Mouse (Mus musculus) kidney, embryonic 15.5 days (tissue): ENCODE data around the gene Lce3b. TPM values are rescaled to one million over a fixed set of nuclear protein-coding genes. Genes with fewer than 3 reads are reported as not detected.

ENCODE experiments used
- ATAC-seq: fragments of 200-750 bp; cut with Nextera tagmentation; replicated peaks from 2 replicates; pipeline ENCODE4 v1.8.0; 2017; ENCODE audit warnings: moderate TSS enrichment; ENCODE audit not compliant: low FRiP score
- H3K27ac ChIP-seq: fragments of 300-500 bp; sonication (generic); 2 replicates; pipeline ENCODE4 v1.5.1; 2015; ENCODE audit warnings: mild to moderate bottlenecking, inconsistent platforms
- H3K27me3 ChIP-seq: fragments of 300-500 bp; sonication (generic); 2 replicates; pipeline ENCODE4 v1.6.1; 2015; ENCODE audit warnings: inconsistent platforms
- H3K36me3 ChIP-seq: fragments of 300-500 bp; sonication (generic); 2 replicates; pipeline ENCODE4 v1.6.1; 2015; ENCODE audit warnings: inconsistent platforms
- H3K4me1 ChIP-seq: fragments of 300-500 bp; sonication (generic); 2 replicates; pipeline ENCODE4 v1.6.1; 2015; ENCODE audit warnings: inconsistent platforms
- H3K4me2 ChIP-seq: fragments of 300-500 bp; sonication (generic); 2 replicates; pipeline ENCODE4 v1.6.1; 2015; ENCODE audit warnings: moderate library complexity, mild to moderate bottlenecking, inconsistent platforms
- H3K4me3 ChIP-seq: fragments of 300-500 bp; sonication (generic); replicated peaks from 2 replicates; pipeline ENCODE4 v1.5.1; 2015; ENCODE audit warnings: mild to moderate bottlenecking, inconsistent platforms
- H3K9ac ChIP-seq: fragments of 300-500 bp; sonication (generic); 2 replicates; pipeline ENCODE4 v1.6.1; 2015; ENCODE audit warnings: mild to moderate bottlenecking, inconsistent platforms
- H3K9me3 ChIP-seq: fragments of 300-500 bp; sonication (generic); replicated peaks from 2 replicates; pipeline ENCODE4 v1.6.1; 2016; ENCODE audit warnings: inconsistent platforms
- WGBS: fragments of 180-500 bp; shearing (Covaris S2); methylation state at CpG from one replicate; pipeline ENCODE4 v1.1.7; 2015; ENCODE audit warnings: mixed read lengths; 5-methylcytosine and 5-hydroxymethylcytosine counted together
- polyA plus RNA-seq: library from polyadenylated mRNA; unstranded; fragments of >200 nt; fragmentation: Nextera tagmentation; extraction: Ambion mirVana; gene quantifications from 2 replicates; pipeline ENCODE4 v1.2.1, GENCODE M21; 2015

Lce3b gene
- polyA plus RNA-seq, result not detected in 2 replicates

DNA sequence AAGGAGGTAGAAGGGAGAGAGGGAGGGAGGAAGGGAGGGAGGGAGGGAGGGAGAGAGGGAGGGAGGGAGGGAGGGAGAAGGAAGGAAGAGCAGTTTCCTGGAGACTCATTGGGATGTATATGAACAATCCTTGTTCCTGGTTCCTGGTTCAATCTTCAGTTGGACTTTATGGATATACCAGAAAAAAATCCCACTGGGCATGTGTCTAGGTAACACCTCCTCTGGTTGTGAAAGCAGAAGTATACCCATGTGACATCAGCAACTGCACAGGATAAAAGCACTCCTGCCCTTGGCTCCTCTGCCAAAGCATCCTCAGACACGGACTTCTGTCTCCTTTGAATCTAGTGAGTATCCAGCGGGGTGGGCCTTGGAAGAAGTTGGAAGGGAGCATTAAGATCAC is at the start of gene Lce3b:
Gene Lce3b (plus strand): TSS at position 301 of the 400 bp plus-strand sequence.
- no peaks in the 10 kb centered on the region for H3K4me1 ChIP-seq
- H3K9ac ChIP-seq, result no peak within 1 kb of the TSS
- no peak within 1 kb of the TSS for H3K27ac ChIP-seq
- no peak within 1 kb of the TSS for H3K4me3 ChIP-seq
- no peak for ATAC-seq
- H3K9me3 ChIP-seq, result no peaks in the 10 kb centered on the region
- WGBS, result 60% methylated on average over 2 of the region's 2 CpGs
- H3K27me3 ChIP-seq, result no peaks in the 10 kb centered on the region
- H3K4me2 ChIP-seq, result no peak within 1 kb of the TSS
- no peaks in the 10 kb centered on the region for H3K36me3 ChIP-seq

DNA sequence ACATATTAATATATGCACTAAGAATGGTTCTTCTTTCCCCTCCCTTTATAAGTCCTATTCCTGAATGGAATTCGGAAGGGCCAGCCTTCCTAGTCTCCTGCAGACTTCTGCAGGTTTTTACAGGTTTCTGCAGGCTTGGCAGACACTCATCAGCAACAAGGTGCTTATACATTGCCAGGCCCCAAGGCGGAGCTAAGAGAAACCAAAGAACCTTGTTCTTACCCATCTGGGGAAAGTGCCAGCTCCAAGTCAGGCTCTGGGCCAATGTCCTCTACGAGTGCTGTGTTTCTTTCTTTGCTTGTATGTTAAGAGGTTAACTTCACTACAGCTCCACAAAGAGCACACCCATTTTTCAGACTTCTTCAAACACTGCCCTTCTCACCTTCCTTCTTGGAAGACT is 38.7 kb upstream of the Lce3b start:
- Histone ChIP-seq H3K36me3 (no peaks in the 10 kb centered on the region), H3K27me3 (no peaks in the 10 kb centered on the region), H3K4me2 (no peak overlapping the region), H3K27ac (no peak overlapping the region), H3K9me3 (no peaks in the 10 kb centered on the region), H3K4me3 (no peak overlapping the region), H3K9ac (no peak overlapping the region), H3K4me1 (no peaks in the 10 kb centered on the region)
- 77% methylated on average over 3 of the region's 3 CpGs for WGBS
- no peak for ATAC-seq

DNA sequence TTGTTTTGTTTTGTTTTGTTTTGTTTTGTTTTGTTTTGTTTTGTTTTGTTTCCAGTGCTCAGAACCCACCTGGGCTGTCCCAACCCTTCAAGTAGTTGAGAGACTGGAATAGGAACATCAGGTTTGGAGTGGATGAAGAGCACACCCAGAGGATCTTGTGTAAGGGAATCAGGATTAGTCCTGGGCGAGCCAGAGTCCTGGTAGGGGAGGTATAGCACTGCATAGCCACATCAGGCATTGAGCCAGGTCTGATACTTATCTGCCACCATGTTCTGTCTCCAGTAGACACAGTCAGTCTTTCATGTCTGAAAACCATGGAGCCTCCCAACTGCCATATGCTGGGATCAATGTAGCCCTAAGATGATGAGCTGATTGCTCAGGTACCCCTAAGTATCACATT is 38.3 kb upstream of the Lce3b start:
- Histone ChIP-seq H3K9ac (no peak overlapping the region), H3K9me3 (no peaks in the 10 kb centered on the region), H3K4me1 (no peaks in the 10 kb centered on the region), H3K4me3 (no peak overlapping the region), H3K4me2 (no peak overlapping the region), H3K27ac (no peak overlapping the region), H3K27me3 (no peaks in the 10 kb centered on the region), H3K36me3 (no peaks in the 10 kb centered on the region)
- WGBS, result 65% methylated on average over 1 of the region's 1 CpGs
- ATAC-seq, result no peak

DNA sequence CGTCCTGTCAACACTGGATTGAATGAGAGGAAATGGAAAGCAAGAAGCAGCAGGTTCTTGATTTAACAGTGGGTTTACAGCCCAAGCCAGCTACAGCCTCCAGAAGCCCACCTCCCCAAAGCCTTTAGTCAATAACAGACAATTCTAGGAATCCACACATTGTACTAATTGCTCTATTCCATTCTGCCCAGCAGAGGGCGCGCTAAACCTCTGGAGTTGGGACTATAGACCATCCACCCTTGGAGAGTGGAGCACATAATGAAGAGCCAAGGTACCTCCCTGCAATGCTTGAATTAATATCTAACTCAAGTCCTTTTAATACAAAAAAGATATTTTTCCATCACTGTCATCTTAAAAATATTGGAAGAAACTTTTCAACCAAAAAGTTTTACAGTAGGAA is 29.8 kb upstream of the Lce3b start:
- WGBS, result 25% methylated on average over 3 of the region's 3 CpGs

GRCm38 (mm10) chr3:92903640-92904039 is 29.1 kb upstream of the Lce3b start:
- no peaks in the 10 kb centered on the region for H3K27me3 ChIP-seq
- 31% methylated on average over 4 of the region's 4 CpGs for WGBS
- no peak for ATAC-seq
- H3K9me3 ChIP-seq, result no peaks in the 10 kb centered on the region
- H3K4me1 ChIP-seq, result no peaks in the 10 kb centered on the region
- no peak overlapping the region for H3K27ac ChIP-seq
- no peaks in the 10 kb centered on the region for H3K36me3 ChIP-seq
- no peak overlapping the region for H3K4me2 ChIP-seq
- no peak overlapping the region for H3K9ac ChIP-seq
- H3K4me3 ChIP-seq, result no peak overlapping the region

More for the DNA sequence above, 29.8 kb upstream of the Lce3b start:
- H3K4me1 ChIP-seq, result no peaks in the 10 kb centered on the region
- no peaks in the 10 kb centered on the region for H3K36me3 ChIP-seq
- H3K9ac ChIP-seq, result no peak overlapping the region
- H3K27me3 ChIP-seq, result no peaks in the 10 kb centered on the region
- no peak overlapping the region for H3K27ac ChIP-seq
- 0 out of 2 replicates have a peak, but pooled peaks have one; percentile 62 for ATAC-seq
- H3K4me2 ChIP-seq, result no peak overlapping the region
- H3K4me3 ChIP-seq, result no peak overlapping the region
- no peaks in the 10 kb centered on the region for H3K9me3 ChIP-seq

DNA sequence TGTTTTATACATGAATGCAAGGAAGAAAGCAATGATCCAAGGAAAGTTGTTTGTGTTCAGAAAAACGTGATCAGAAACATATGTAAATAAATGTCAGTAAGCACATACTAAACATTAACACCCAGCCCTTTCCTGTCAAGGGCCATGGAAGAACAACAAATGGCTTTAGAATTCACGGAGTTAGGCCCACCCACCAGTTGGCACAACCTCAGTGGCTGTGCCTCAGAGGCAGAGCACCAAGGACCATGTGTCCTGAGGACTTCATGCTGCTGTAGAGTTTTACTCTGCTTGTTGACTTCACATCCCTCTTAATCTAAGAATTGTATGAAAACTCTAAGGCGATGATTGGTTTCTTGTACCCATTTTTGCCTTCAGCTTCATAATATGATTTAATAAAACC is 27.6 kb upstream of the Lce3b start:
- Histone ChIP-seq H3K9ac (no peak overlapping the region), H3K4me2 (no peak overlapping the region), H3K4me3 (no peak overlapping the region), H3K36me3 (no peaks in the 10 kb centered on the region), H3K27me3 (no peaks in the 10 kb centered on the region), H3K4me1 (no peaks in the 10 kb centered on the region), H3K27ac (no peak overlapping the region), H3K9me3 (no peaks in the 10 kb centered on the region)
- no peak for ATAC-seq
- WGBS, result 45% methylated on average over 3 of the region's 3 CpGs

DNA sequence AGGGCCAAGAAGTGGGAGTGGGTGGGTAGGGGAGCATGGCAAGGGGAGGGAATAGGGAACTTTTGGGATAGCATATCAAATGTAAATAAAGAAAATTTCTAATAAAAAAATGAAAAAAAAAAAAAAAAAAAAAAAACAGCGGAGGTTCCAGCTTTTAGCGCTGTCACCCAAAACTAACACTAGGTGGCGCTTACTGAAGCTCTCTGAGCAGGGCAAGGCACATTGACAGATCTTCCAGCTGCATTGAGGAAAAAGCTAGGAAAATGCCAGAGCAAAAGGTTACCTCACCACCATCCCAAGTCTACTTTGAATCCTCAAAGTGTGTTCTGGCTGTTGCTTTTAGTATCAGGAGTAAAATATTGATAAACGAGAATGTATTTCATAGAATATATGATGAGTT is 25.2 kb upstream of the Lce3b start:
- 25% methylated on average over 4 of the region's 4 CpGs for WGBS
- Histone ChIP-seq H3K4me2 (no peak overlapping the region), H3K27me3 (no peaks in the 10 kb centered on the region), H3K9ac (no peak overlapping the region), H3K4me1 (no peaks in the 10 kb centered on the region), H3K27ac (no peak overlapping the region), H3K4me3 (no peak overlapping the region), H3K36me3 (no peaks in the 10 kb centered on the region), H3K9me3 (no peaks in the 10 kb centered on the region)
- no peak for ATAC-seq

GRCm38 (mm10) chr3:92920364-92920763 is 12.4 kb upstream of the Lce3b start:
- Histone ChIP-seq H3K9ac (no peak overlapping the region), H3K4me1 (no peaks in the 10 kb centered on the region), H3K36me3 (no peaks in the 10 kb centered on the region), H3K27me3 (no peaks in the 10 kb centered on the region), H3K4me3 (no peak overlapping the region), H3K4me2 (no peak overlapping the region), H3K9me3 (no peaks in the 10 kb centered on the region), H3K27ac (no peak overlapping the region)
- no peak for ATAC-seq
- 55% methylated on average over 4 of the region's 4 CpGs for WGBS

GRCm38 (mm10) chr3:92926130-92926529 is 6.6 kb upstream of the Lce3b start, which contains the start of gene Lce3a:
Gene Lce3a (minus strand): TSS chr3:92926230.
- Histone ChIP-seq H3K27me3 (no peaks in the 10 kb centered on the region), H3K27ac (no peak within 1 kb of the TSS), H3K36me3 (no peaks in the 10 kb centered on the region), H3K9me3 (no peaks in the 10 kb centered on the region), H3K4me1 (no peaks in the 10 kb centered on the region), H3K9ac (no peak within 1 kb of the TSS), H3K4me2 (no peak within 1 kb of the TSS), H3K4me3 (no peak within 1 kb of the TSS)
- 73% methylated on average over 2 of the region's 2 CpGs for WGBS
- ATAC-seq, result no peak

DNA sequence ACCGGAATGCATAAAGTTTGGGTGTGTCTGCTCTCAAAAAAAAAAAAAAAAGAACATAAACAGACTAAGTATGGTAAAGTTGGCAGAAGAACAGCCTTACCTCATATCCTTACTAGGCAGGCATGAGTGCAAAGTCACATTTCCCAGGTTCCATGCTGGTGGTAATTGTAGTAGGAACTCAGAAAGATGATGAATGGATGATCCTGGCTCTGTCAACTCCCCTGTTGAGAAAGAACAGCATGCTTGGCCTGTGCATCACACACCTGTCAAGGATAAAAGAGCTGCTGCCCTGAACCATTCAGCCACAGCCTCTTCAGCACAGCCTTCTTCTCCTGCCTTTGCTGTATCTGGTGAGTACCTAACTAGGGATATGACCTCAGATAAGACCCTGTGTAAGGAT is 11.4 kb downstream of the Lce3b start, which contains the start of gene Lce3c:
Gene Lce3c (plus strand): TSS at position 301 of the 400 bp plus-strand sequence.
- Histone ChIP-seq H3K4me2 (no peak within 1 kb of the TSS), H3K27me3 (no peaks in the 10 kb centered on the region), H3K9me3 (no peaks in the 10 kb centered on the region), H3K36me3 (no peaks in the 10 kb centered on the region), H3K9ac (no peak within 1 kb of the TSS), H3K27ac (no peak within 1 kb of the TSS), H3K4me3 (no peak within 1 kb of the TSS), H3K4me1 (no peaks in the 10 kb centered on the region)
- 91% methylated on average over 1 of the region's 1 CpGs for WGBS
- ATAC-seq, result no peak

DNA sequence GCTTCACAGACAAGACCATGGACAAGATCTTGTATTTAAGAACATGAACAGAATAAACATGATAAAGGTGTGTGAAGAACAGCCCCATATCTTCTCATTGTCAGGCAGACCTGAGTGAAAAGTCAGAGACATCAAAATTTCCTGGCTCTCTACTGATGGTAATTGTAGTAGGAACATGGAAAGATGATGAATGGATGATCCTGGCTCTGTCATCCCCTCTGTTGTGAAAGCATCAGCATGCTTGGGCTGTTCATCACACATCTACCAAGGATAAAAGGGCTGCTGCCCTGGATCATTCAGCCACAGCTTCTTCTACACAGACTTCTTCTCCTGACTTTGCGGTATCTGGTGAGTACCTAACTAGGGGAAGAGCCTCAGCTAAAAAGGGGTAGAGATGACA is 24.3 kb downstream of the Lce3b start, which contains the start of gene Lce3d:
Gene Lce3d (plus strand): TSS at position 301 of the 400 bp plus-strand sequence.
- Histone ChIP-seq H3K4me2 (no peak within 1 kb of the TSS), H3K9me3 (no peaks in the 10 kb centered on the region), H3K27me3 (no peaks in the 10 kb centered on the region), H3K27ac (no peak within 1 kb of the TSS), H3K4me3 (no peak within 1 kb of the TSS), H3K4me1 (no peaks in the 10 kb centered on the region), H3K36me3 (no peaks in the 10 kb centered on the region), H3K9ac (no peak within 1 kb of the TSS)
- 89% methylated on average over 1 of the region's 1 CpGs for WGBS
- no peak for ATAC-seq

DNA sequence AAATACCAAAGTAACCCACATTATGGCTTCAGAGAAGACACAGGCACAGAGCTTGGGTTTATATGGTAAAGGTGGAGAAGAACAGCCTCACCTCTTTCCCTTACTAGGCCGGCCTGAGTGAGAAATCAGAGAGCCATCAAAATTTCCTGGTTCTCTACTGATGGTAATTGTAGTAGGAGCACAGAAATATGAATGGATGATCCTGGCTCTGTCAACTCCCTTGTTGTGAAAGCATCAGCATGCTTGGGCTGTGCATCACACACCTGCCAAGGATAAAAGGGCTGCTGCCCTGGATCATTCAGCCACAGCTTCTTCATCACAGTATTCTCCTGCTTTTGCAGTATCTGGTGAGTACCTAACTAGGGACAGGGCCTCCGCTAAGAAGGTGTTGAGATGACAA is 34.0 kb downstream of the Lce3b start, which contains the start of gene Lce3e:
Gene Lce3e (plus strand): TSS at position 301 of the 400 bp plus-strand sequence.
- no peak within 1 kb of the TSS for H3K9ac ChIP-seq
- H3K4me1 ChIP-seq, result no peaks in the 10 kb centered on the region
- no peaks in the 10 kb centered on the region for H3K27me3 ChIP-seq
- H3K36me3 ChIP-seq, result no peaks in the 10 kb centered on the region
- no peaks in the 10 kb centered on the region; the same call in 1 of the 2 replicates for H3K9me3 ChIP-seq
- no peak within 1 kb of the TSS for H3K27ac ChIP-seq
- WGBS, result 89% methylated on average over 2 of the region's 2 CpGs
- no peak within 1 kb of the TSS for H3K4me2 ChIP-seq
- no peak within 1 kb of the TSS for H3K4me3 ChIP-seq
- ATAC-seq, result no peak

GRCm38 (mm10) chr3:92978484-92978883 is 45.7 kb downstream of the Lce3b start:
- H3K4me2 ChIP-seq, result no peak overlapping the region
- H3K27ac ChIP-seq, result no peak overlapping the region
- 76% methylated on average over 2 of the region's 2 CpGs for WGBS
- H3K27me3 ChIP-seq, result no peaks in the 10 kb centered on the region
- no peak overlapping the region for H3K4me3 ChIP-seq
- no peak for ATAC-seq
- H3K9me3 ChIP-seq, result no peaks in the 10 kb centered on the region
- no peaks in the 10 kb centered on the region for H3K4me1 ChIP-seq
- H3K9ac ChIP-seq, result no peak overlapping the region
- H3K36me3 ChIP-seq, result no peaks in the 10 kb centered on the region
